Mouse (Mus musculus) layer of hippocampus, adult 8-10 months (tissue): ENCODE data around the gene Rab1a. TPM values are rescaled to one million over a fixed set of nuclear protein-coding genes. Genes with fewer than 3 reads are reported as not detected.
"Not testable (repeated sequence)": the region's sequence is repeated elsewhere in the genome, so short reads cannot be mapped to it uniquely, and the experiment has no call there.

Experiments used
- DNase-seq, 2 experiments: peaks; one replicate each; pipeline ENCODE4 v3.0.0; 2022; ENCODE audit warnings: low spot score in 2 of 2
- total RNA-seq, 4 experiments: library from RNA; stranded (reverse); gene quantifications; 2 replicates each; pipeline ENCODE4 v1.2.4; 2022

The Rab1a gene
- total RNA-seq, 4 experiments from 2014 or later: 150 to 170 (median 163) TPM

DNA sequence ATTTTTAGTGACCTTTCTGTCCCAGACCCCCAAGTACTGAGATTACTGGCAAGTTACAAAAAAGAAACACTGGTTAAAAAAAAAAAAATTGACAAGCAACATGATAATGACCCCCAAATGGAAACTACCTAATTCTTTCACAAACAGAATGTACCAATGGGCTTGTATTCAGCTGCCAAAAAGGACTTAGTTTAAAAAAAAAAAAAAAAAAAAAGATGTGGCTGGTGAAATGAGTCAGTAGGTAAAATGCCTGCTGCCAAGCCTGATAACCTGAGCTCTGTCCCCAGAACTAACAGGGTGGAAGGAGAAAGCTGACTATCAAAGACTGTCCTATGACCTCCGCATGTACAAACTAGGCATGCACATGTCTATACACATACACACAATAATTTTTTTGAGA lies 16.0 kb downstream of the Rab1a start:
- no peak for DNase-seq

DNA sequence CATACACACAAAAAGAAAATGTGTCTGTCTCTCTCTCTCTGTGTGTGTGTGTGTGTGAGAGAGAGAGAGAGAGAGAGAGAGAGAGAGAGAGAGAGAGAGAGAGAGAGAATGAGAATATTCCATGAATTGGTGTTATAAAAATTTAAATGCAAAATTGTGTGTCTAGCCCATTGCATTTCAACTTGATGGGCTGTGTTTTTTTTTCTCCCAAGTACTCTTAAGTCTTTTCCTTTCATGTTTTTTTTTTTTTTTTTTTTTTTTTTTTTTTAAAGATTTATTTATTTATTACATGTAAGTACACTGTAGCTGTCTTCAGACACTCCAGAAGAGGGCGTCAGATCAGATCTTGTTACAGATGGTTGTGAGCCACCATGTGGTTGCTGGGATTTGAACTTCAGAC lies 20.4 kb downstream of the Rab1a start:
- DNase-seq: not testable (repeated sequence)

DNA sequence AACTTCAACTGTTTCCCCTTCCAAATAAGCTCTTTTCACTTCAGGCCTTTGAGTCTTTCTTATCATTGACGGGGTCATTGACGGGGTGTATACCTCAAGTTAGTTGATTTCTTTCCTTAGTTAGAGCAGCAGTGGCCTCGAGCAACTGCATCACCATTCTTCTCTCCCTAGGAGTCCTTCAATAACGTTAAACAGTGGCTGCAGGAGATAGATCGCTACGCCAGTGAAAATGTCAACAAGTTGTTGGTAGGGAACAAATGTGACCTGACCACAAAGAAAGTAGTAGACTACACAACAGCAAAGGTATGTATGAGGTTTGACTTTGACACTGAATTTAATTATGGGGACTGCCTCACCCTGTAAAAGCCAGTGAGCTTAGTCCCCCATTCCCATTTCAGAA lies 23.0 kb downstream of the Rab1a start:
- no peak for DNase-seq

DNA sequence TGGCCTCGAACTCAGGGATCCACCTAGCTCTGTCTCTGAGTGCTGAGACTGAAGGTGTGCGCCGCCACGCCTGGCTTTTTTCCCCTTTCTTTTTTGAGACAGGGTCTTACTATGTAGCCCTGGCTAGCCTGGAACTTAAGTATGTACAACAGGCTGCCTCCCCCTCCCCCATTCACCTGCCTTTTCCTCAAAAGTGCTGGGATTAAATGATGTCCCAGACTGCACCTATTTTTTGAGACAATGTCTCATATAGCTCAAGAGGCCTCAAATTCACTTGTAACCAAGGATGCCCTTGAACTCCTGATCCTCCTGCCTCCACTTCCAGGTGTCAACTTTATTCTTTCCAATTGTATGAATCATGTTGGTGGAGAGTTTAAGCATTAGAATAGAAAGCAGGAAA lies 24.7 kb downstream of the Rab1a start:
- no peak for DNase-seq

DNA sequence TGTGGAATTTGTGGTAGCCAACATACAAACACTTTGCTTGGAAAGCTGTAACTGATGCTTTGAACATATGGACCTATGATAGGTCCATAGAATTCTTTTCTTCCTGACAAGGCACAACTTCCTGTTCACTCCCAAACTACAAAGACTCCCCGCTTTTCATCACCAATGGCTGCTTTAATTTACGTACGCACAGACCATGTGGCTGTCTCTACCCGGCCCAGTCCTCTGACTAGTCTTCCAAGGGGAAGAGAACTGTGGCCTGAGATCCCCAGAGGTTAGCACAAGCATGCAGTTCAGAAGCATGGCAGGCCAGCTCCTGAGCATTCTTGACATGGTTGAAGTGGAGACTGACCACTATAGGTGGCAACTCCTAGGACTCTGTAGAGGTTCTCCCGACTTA lies 27.4 kb downstream of the Rab1a start:
- DNase-seq: no peak

DNA sequence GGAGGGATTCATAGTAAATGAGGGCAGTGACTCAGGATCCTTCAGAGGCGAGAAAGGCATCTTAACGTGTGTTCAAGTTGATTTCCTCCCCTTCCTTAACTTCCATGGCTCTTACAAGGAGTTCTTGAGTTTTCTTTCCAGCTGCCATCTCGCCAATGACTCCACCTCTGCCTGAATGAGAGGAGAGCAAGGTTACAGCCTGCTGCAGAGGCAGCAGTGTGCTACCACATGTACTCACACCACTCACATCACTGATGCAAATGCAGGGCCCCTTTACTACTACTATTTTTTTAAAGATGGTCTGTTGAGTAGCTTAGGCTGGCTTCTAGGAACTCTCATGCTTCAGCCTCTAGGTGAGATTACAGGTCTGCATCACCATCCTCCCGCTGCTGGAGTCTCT lies 28.1 kb downstream of the Rab1a start:
- DNase-seq: no peak

DNA sequence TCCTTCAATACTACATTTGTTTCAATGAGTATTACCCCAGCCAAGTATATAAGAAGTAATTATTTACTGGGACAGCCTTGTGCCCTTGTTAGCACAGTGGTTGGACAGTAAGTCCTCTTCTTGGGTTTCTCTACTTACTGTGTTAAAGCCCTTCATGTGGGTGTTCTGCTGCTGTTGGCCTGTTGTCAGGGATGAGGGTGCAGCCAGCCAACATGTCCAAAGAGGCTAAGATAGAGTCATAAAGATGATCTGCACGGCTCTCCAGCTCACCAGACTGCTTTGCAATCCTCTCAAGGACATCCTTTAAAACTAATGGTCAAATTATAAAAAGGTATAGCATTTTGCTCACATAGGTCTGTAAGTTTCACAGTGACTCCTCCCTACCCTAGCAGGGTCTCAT lies 29.1 kb downstream of the Rab1a start:
- no peak for DNase-seq

DNA sequence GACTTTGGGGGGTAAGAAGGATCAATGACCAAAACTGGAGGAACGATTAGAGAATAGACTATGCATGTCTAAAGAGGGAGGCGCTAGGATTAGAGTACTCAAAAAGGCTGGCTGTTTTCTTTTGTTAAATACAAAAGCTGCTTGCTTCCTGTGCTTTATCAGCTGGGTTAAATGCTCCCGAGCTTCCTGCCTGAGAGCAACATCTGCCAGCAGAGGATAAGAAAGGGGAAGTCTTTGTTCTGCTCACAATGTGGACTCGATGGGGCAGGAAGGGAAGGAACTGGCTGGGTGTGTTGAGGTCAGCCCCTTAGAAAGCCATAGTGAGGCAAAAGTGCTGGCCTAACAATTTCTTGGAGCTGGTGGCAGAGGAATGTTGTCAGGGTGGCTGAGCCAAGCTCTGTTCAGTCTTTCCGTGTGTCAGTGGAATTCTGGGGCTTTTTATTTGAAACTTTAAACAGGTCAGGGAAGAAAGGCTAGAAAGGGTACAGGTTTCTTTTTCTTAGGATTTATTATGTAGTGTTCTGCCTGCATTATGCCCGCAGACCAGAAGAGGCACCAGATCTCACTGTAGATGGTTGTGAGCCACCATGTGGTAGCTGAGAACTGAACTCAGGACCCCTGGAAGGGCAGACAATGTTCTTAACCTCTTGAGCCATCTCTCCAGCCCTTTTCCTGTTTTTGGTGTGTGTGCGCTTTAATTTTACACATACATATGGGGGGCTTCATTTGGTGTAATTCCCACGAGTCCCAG lies 30.1 kb downstream of the Rab1a start:
- no peak for DNase-seq

DNA sequence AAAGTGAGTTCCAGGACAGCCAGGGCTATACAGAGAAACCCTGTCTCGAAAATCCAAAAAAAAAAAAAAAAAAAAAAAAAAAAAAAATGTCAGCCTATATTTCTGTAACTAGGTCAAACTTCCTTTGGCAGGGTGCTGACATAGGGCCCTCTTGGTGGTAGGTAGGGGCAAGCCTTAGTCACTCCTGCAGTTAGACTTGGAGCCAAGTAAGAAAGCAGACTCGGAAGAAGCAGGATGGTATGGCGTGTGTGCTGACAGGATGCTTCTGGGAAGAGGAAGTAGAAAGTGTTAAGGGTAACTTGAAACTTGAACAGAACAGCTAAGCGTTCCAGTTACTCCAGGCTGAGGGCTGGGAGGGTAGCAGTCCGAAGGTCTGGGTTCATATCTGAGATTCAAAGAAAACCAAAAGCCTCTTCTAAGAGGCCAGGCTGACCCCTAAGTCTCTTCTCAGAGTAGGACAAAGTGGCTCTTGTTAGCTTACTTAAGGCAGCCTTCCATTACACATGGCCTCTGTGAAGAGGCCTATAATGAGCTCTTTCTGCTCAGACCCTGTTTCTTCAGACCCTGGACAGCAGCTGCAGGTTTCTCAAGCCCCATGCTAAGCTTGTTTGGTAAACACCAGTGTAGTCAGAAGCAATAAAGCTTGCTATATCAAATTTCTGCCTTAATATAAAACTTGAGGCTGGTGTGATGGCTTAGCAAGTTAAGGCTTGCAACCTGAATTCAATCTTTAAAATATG lies 31.0 kb downstream of the Rab1a start:
- DNase-seq: no peak

DNA sequence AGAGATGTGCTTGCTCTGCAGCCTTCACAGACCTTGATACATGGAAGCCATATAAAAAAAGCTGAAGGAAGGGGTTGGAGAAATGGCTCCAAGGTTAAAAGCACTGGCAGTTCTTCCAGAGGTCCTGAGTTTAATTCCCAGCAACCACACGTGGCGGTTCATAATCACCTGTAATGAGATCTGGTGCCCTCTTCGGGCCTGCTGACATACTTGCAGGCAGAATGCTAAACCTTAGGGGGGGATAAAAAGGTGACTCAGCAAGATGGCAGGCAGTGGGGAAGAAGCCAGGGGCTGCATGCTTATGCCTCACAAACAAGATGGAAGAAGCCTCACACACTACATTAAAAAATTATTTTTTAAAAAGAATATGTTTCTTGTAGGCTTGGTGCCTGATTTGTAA lies 33.0 kb downstream of the Rab1a start:
- DNase-seq: no peak

DNA sequence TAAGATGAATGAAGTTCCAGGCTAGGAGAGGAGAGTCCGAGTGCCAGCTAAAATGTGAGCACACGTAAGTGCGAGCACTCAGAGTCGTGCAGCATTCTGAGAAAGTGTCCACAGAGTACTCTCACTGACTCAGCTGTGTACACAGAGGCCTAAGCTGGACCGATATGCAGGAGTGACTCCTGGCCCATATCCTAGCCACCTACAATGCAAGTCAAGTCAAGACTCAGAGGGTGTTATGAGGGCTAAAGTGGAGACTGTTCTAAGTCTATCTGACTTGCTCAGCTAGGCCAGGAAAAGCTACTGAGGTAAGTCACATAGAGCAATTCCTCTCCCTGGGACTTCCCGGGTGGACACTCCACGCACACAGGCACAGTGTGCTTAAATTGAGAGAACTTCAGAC lies 35.8 kb downstream of the Rab1a start:
- DNase-seq: no peak

DNA sequence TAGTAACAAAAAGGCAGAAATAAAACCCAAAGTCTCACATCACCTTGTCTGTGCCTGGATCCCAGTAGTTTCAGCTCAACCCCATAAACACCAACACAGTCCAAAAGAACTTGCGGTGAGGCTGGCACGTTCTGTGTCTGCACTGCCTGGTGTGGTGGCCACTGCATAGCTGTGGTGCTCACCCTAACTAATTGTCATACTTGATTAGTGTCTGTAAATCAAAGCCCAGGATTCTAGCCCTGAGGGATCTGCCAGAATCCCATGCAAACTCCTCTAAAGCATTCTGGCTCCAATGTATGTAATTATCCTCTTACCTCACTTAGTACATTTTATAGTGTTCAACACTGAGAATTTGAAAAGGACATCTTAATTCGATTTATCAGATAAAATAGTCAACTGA lies 36.7 kb downstream of the Rab1a start:
- no peak for DNase-seq

DNA sequence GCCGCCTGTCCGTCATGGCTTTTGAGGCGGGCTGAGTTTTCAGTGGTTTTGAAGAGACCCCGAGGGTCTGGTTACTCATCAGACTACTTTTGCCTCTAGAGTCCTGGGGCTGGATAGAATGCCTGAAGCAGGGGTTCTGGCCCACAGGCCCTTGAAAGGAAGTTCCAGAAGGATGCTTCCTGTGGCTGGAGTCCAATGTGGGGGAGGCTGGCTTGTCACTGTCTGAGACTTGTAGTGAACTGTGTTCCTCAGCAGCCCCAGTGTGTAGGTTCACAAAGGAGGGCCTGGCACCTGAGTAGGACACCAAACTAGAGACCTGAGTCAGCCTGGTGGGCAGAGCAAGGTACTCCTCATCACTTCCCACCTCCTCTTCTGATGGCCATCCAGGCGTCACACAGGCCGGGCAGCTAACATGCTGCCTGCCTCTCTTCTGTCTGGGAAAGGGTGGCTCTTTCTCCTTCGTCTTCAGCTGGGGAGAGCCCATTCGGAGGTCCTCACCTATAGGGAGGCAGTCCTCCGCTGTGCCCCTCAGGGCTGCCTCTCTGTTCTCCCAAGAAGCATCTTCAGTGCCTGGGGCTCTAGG lies 38.1 kb downstream of the Rab1a start:
- no peak for DNase-seq

DNA sequence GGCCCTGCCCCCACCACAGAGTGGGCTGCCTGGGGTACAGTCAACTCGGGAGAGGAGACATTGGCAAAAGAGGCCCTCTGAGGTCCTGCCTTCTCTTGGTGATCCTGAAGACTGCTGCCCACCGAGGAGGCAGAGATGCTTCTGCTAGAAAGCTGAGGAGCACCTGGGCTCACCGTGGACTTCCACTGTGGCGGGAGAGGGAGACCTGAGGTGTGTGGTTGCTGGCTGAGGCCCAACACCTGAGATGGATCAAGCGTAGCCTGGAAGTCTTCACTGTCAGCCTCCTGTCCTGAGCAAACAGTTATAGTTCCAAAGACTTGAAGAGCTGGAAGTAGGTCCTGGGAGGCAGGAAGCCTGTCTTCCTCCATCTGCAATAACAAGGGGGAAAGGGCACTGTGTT lies 39.1 kb downstream of the Rab1a start:
- DNase-seq: no peak

DNA sequence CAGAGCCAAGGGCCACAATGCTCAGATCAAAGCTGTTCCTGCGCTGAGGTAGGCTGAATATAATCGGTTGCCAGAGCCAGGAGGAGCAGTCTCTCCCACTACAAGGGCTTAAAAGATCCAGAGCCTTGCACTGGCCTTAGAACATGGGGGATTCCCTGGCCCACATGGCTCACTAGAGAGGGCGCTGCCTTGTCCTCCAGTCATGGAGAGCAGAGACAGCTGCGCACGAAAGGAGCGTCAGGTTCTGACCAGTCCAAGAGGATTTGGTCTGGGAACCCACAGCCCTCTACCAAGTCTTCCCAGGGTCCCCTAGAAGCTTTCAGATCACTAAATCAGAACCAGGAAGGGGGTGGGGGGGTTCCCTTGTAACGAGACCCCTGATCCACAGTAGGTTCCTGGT lies 40.1 kb downstream of the Rab1a start:
- no peak for DNase-seq

DNA sequence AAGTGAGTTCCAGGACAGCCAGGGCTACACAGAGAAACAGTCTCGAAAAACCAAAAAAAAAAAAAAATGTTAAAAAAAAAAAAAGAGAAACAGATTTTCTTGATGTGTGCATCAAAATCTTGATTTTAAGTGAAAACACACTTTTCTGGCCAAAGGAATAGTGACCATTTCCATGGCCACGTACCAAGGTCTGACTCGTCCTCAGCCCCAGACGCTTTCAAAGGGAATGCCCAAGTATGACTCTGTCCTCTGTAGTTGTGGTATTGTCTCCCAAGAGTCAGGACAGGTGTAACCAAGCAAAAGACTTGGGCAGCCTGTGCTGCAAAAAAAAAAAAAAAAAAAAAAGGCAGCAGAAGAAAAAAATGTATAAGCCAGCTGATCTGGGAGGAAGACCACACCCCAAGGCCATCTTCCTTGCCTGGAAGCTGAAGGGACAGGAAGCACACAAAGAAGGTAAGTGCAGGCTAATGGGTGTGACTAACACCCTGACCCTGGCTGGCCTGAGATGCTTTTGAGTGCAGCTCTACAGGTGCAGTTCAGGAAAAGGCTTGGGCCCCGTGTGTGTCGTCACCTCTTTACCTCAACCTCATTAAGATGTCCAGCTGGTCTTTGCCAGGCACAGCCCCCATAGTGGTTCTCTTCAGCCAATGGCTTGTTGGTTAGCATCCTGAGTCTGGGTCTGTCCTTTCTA lies 41.3 kb downstream of the Rab1a start:
- no peak for DNase-seq

DNA sequence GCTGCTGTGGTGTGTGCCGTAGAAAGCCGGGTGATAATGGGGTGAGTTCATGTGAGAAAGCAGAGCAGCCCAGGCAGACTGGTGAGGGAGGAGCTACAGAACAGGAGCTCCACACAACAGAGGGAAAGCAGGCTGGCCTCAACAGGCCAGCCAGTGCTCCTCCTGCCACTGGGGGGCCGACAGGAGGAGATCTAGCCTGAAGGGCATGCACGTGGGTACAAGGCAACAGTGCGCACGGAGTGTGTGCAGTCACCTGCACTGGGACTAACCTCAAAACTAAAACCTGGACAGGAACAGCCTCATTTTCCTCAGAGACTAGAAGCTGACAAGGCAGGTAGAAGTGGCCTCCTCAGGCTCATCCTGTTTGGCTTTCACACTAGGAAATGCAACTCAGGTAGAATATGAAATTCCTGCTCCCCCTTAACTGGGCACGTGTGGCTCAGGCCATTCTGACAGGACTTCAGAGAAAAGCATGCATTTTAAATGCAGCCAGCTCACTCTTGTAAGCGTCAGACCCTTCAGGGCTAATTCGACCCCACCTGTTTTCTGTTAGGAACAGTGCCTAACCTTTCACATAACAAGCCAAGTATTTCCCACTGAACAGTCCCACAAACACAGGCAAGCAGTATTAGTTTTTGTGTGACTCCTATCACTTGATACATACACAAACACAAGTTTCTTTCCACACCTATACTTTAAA lies 42.1 kb downstream of the Rab1a start:
- DNase-seq: no peak

DNA sequence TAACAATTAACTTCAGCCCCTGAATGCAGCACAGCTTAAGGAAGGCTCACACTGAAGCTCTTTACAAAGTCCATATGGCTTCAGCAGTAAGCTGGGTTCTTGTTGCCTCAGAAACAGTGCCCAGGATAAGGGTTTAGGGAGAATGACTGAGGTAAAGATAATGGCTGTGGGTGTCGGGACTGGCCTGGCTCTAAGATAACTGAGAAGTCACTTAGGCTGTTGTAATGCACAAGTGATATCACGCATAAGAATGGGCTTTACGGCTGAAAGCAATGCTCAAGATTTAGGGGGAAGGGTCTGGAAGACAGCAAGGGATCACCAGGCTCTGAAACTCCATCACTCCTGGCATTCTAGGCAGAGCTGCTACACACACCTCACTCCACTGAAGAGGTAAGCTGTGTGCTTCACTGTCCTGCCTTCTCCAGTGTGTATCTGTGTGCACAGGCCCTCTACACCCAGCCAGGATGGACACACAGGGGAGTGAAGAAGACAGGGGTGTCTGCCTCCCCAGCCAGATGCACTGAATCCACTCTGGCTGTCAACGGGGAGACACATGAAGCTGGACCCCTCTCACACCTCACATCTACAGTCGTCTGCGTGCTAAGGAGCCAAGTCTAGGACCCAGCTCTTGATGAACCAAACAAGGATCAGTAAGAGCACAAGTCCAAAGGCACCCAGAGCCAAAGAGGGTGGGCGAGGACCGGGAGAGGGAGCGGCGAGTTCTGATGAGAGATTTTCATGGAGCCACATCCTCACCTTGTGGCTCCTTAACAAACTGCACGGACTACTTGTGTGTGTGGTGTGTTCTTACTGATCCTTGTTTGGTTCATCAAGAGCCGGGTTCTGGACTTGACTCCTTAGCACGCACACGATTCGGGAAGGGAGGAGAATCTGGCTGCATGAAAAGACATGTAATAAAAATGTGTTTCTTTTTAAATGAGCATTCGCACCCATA lies 43.4 kb downstream of the Rab1a start:
- no peak for DNase-seq

DNA sequence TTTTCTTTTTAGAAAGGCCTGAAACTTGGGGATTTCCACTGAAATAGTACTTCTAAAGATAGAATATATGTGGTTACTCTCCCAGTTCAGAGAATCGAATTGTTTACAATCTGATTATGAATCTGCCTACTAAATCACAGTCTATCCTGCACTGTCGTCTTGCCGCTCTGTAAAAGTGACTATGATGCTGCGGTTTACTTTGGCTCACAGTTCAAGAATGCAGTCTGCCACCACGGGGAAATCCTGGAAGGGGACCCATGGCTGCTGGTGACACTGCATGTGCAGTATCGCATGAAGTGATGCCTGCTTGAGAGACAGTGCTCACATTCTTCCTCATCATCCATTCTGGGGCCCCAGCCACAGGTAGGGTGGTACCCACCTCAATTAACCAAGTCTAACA lies 44.1 kb downstream of the Rab1a start:
- no peak for DNase-seq

DNA sequence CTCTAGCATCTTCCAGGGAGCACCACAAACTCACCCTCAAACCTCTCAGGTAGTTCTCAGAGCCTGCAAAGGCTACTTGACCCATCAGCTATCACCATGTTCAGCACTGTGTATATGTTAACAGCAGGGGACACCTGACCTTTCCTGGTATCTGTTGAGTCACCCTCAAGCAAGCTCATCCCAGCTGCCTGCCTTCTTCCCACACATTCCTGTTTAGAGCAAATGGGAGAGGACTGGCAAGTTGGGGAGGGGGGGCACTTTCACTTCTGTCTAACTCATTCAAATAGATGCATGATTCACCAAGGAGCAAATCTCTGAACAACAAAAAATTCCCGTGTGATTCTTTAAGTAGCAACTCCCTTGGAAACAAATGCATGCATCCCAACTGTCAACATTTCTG lies 45.4 kb downstream of the Rab1a start:
- no peak for DNase-seq
